Mouse (Mus musculus) MEL (cell line): ENCODE results near the gene Atxn7l3. TPM values are rescaled to one million over a fixed set of nuclear protein-coding genes. Genes with fewer than 3 reads are reported as not detected.

Experiments used
- DNase-seq: peaks from one replicate; pipeline ENCODE4 v3.0.0; 2011; ENCODE audit warnings: low read depth, low spot score
- H3K27ac ChIP-seq: 2 replicates; pipeline ENCODE4 v1.5.1; 2012; ENCODE audit warnings: low read depth, mild to moderate bottlenecking, control low read depth, low read length, moderate library complexity; ENCODE audit not compliant: control insufficient read depth
- H3K27me3 ChIP-seq, 2 experiments: fragments of 150-350 bp in 1 of 2; sonication (generic) in 1 of 2; 2 replicates each; pipeline ENCODE4 v1.6.1; 2012; ENCODE audit warnings: low read length in 2 of 2, mild to moderate bottlenecking in 2 of 2, improper control_type of control experiment in 1 of 2, moderate library complexity in 1 of 2; ENCODE audit not compliant: insufficient read depth in 2 of 2, control insufficient read depth in 1 of 2
- H3K36me3 ChIP-seq, 2 experiments: 2 replicates each; pipeline ENCODE4 v1.6.1; 2012 to 2014; ENCODE audit warnings: low read length in 2 of 2, improper control_type of control experiment in 1 of 2, inconsistent platforms in 1 of 2, mild to moderate bottlenecking in 1 of 2; ENCODE audit not compliant: insufficient read depth in 2 of 2, control insufficient read depth in 1 of 2
- H3K4me1 ChIP-seq, 2 experiments: fragments of 150-350 bp in 1 of 2; sonication (generic) in 1 of 2; 2 replicates each; pipeline ENCODE4 v1.6.1; 2012; ENCODE audit warnings: low read length in 2 of 2, improper control_type of control experiment in 1 of 2, mild to moderate bottlenecking in 1 of 2; ENCODE audit not compliant: insufficient read depth in 2 of 2, control insufficient read depth in 1 of 2
- H3K4me3 ChIP-seq, 2 experiments: fragments of 150-350 bp in 1 of 2; sonication (generic) in 1 of 2; 2 replicates each; pipeline ENCODE4 v1.5.1; 2012; ENCODE audit warnings: low read depth in 2 of 2, low read length in 2 of 2, mild to moderate bottlenecking in 2 of 2, moderate library complexity in 2 of 2, control low read depth in 1 of 2, improper control_type of control experiment in 1 of 2; ENCODE audit not compliant: control insufficient read depth in 1 of 2, insufficient read depth in 1 of 2
- H3K79me2 ChIP-seq: 2 replicates; pipeline ENCODE4 v1.6.1; 2012; ENCODE audit warnings: mild to moderate bottlenecking, low read length, moderate library complexity; ENCODE audit not compliant: control insufficient read depth, poor library complexity, insufficient read depth
- H3K9ac ChIP-seq: 2 replicates; pipeline ENCODE4 v1.6.1; 2012; ENCODE audit warnings: low read depth, mild to moderate bottlenecking, control low read depth, low read length, moderate library complexity; ENCODE audit not compliant: control insufficient read depth, poor library complexity, severe bottlenecking
- H3K9me3 ChIP-seq: fragments of 150-350 bp; sonication (generic); replicated peaks from 2 replicates; pipeline ENCODE4 v1.6.1; 2012; ENCODE audit warnings: mild to moderate bottlenecking, low read length, improper control_type of control experiment, moderate library complexity; ENCODE audit not compliant: insufficient read depth
- BHLHE40 ChIP-seq: IDR thresholded peaks from 2 replicates; pipeline ENCODE4 v1.6.1; 2012; ENCODE audit warnings: low read depth, mild to moderate bottlenecking, inconsistent platforms, low read length, improper control_type of control experiment, borderline replicate concordance
- CHD1 ChIP-seq: IDR thresholded peaks from 2 replicates; pipeline ENCODE4 v1.6.1; 2012; ENCODE audit warnings: low read depth, mild to moderate bottlenecking, inconsistent platforms, low read length, improper control_type of control experiment
- CHD2 ChIP-seq: IDR thresholded peaks from 2 replicates; pipeline ENCODE4 v1.6.1; 2011; ENCODE audit warnings: low read length, improper control_type of control experiment
- CTCF ChIP-seq, 3 experiments: IDR thresholded peaks in 2 of 3; conservative IDR thresholded peaks in 1 of 3; 2 replicates each; pipeline ENCODE4 v1.5.1; 2011 to 2012; ENCODE audit warnings: low read length in 3 of 3, low read depth in 2 of 3, mild to moderate bottlenecking in 2 of 3, improper control_type of control experiment in 1 of 3, inconsistent platforms in 1 of 3, mixed read lengths in 1 of 3, moderate library complexity in 1 of 3; ENCODE audit not compliant: control insufficient read depth in 1 of 3, insufficient read depth in 1 of 3, poor library complexity in 1 of 3, severe bottlenecking in 1 of 3
- E2F4 ChIP-seq: IDR thresholded peaks from 2 replicates; pipeline ENCODE4 v1.6.1; 2011; ENCODE audit warnings: low read depth, low read length, improper control_type of control experiment, borderline replicate concordance
- ELF1 ChIP-seq: IDR thresholded peaks from 2 replicates; pipeline ENCODE4 v1.6.1; 2014; ENCODE audit warnings: low read depth, mild to moderate bottlenecking, inconsistent platforms, low read length, improper control_type of control experiment, moderate library complexity
- EP300 ChIP-seq, 2 experiments: IDR thresholded peaks; 2 replicates each; pipeline ENCODE4 v1.6.1; 2011; ENCODE audit warnings: improper control_type of control experiment in 2 of 2, low read length in 2 of 2, low read depth in 1 of 2, mild to moderate bottlenecking in 1 of 2
- ETS1 ChIP-seq: IDR thresholded peaks from 2 replicates; pipeline ENCODE4 v1.6.1; 2012; ENCODE audit warnings: low read depth, mild to moderate bottlenecking, inconsistent platforms, low read length, improper control_type of control experiment, moderate library complexity
- GABPA ChIP-seq: IDR thresholded peaks from 2 replicates; pipeline ENCODE4 v1.6.1; 2012; ENCODE audit warnings: low read depth, mild to moderate bottlenecking, inconsistent platforms, low read length, improper control_type of control experiment, moderate library complexity
- GATA1 ChIP-seq: IDR thresholded peaks from 2 replicates; pipeline ENCODE4 v1.6.1; 2011; ENCODE audit warnings: low read depth, low read length, improper control_type of control experiment
- HCFC1 ChIP-seq: IDR thresholded peaks from 2 replicates; pipeline ENCODE4 v1.6.1; 2012; ENCODE audit warnings: low read depth, mild to moderate bottlenecking, inconsistent platforms, low read length, improper control_type of control experiment, moderate library complexity
- JUND ChIP-seq: IDR thresholded peaks from 2 replicates; pipeline ENCODE4 v1.6.1; 2011; ENCODE audit warnings: low read depth, mild to moderate bottlenecking, improper control_type of control experiment, low read length
- KAT2A ChIP-seq: conservative IDR thresholded peaks from 2 replicates; pipeline ENCODE4 v1.6.1; 2012; ENCODE audit warnings: low read depth, low read length, improper control_type of control experiment, inconsistent platforms
- MAFK ChIP-seq: IDR thresholded peaks from 2 replicates; pipeline ENCODE4 v1.6.1; 2011; ENCODE audit warnings: low read depth, mild to moderate bottlenecking, low read length, improper control_type of control experiment, borderline replicate concordance
- MAX ChIP-seq: IDR thresholded peaks from 2 replicates; pipeline ENCODE4 v1.6.1; 2011; ENCODE audit warnings: low read length, improper control_type of control experiment
- MAZ ChIP-seq: IDR thresholded peaks from 2 replicates; pipeline ENCODE4 v1.6.1; 2012; ENCODE audit warnings: low read depth, mild to moderate bottlenecking, inconsistent platforms, low read length, improper control_type of control experiment
- MEF2A ChIP-seq: IDR thresholded peaks from 2 replicates; pipeline ENCODE4 v1.6.1; 2014; ENCODE audit warnings: low read depth, mild to moderate bottlenecking, inconsistent platforms, low read length, improper control_type of control experiment; ENCODE audit not compliant: poor library complexity, insufficient replicate concordance, severe bottlenecking; ENCODE audit errors: extremely low read depth
- MYB ChIP-seq: IDR thresholded peaks from 2 replicates; pipeline ENCODE4 v1.6.1; 2011; ENCODE audit warnings: mild to moderate bottlenecking, low read depth, low read length, improper control_type of control experiment
- NELFE ChIP-seq: IDR thresholded peaks from 2 replicates; pipeline ENCODE4 v1.6.1; 2011; ENCODE audit warnings: low read depth, low read length, improper control_type of control experiment
- POLR2AphosphoS2 ChIP-seq: IDR thresholded peaks from 2 replicates; pipeline ENCODE4 v1.6.1; 2011; ENCODE audit warnings: low read length, improper control_type of control experiment
- RAD21 ChIP-seq: IDR thresholded peaks from 2 replicates; pipeline ENCODE4 v1.6.1; 2011; ENCODE audit warnings: mild to moderate bottlenecking, low read depth, low read length, improper control_type of control experiment
- RCOR1 ChIP-seq: IDR thresholded peaks from 2 replicates; pipeline ENCODE4 v1.6.1; 2012; ENCODE audit warnings: low read depth, mild to moderate bottlenecking, inconsistent platforms, low read length, improper control_type of control experiment
- SIN3A ChIP-seq: IDR thresholded peaks from 2 replicates; pipeline ENCODE4 v1.6.1; 2012; ENCODE audit warnings: low read length, improper control_type of control experiment, inconsistent platforms
- SMC3 ChIP-seq: IDR thresholded peaks from 2 replicates; pipeline ENCODE4 v1.6.1; 2011; ENCODE audit warnings: low read depth, low read length, improper control_type of control experiment
- TBP ChIP-seq: IDR thresholded peaks from 2 replicates; pipeline ENCODE4 v1.8.0; 2011; ENCODE audit warnings: low read depth, low read length, improper control_type of control experiment
- TCF12 ChIP-seq: IDR thresholded peaks from 2 replicates; pipeline ENCODE4 v1.6.1; 2014; ENCODE audit warnings: low read depth, mild to moderate bottlenecking, inconsistent platforms, low read length, improper control_type of control experiment, moderate library complexity
- UBTF ChIP-seq: IDR thresholded peaks from 2 replicates; pipeline ENCODE4 v1.6.1; 2012; ENCODE audit warnings: low read depth, mild to moderate bottlenecking, inconsistent platforms, low read length, improper control_type of control experiment, moderate library complexity, borderline replicate concordance; ENCODE audit not compliant: insufficient read depth
- USF1 ChIP-seq: IDR thresholded peaks from 2 replicates; pipeline ENCODE4 v1.6.1; 2014; ENCODE audit warnings: low read depth, mild to moderate bottlenecking, inconsistent platforms, low read length, improper control_type of control experiment, moderate library complexity
- USF2 ChIP-seq, 2 experiments: IDR thresholded peaks; 2 replicates each; pipeline ENCODE4 v1.6.1; 2011 to 2012; ENCODE audit warnings: improper control_type of control experiment in 2 of 2, low read length in 2 of 2, borderline replicate concordance in 1 of 2, inconsistent platforms in 1 of 2, low read depth in 1 of 2, mild to moderate bottlenecking in 1 of 2; ENCODE audit not compliant: insufficient read depth in 1 of 2
- ZC3H11A ChIP-seq: IDR thresholded peaks from 2 replicates; pipeline ENCODE4 v1.6.1; 2012; ENCODE audit warnings: low read depth, mild to moderate bottlenecking, inconsistent platforms, low read length, improper control_type of control experiment
- ZNF384 ChIP-seq: IDR thresholded peaks from 2 replicates; pipeline ENCODE4 v1.6.1; 2012; ENCODE audit warnings: low read depth, mild to moderate bottlenecking, inconsistent platforms, low read length, improper control_type of control experiment
- polyA plus RNA-seq, 2 experiments: library from polyadenylated mRNA; stranded (reverse) in 1 of 2; unstranded in 1 of 2; fragments of >175 nt in 1 of 2; fragments of >200 nt in 1 of 2; gene quantifications; 2 replicates each; pipeline versions ENCODE4 v1.2.1 to v1.2.4; 2012; ENCODE audit warnings: low replicate concordance in 2 of 2, low read depth in 1 of 2; ENCODE audit not compliant: insufficient read length in 2 of 2, insufficient read depth in 1 of 2, missing spikeins in 1 of 2
- total RNA-seq: library from RNA; depleted of rRNA; stranded (reverse); fragments of 300-350 nt; gene quantifications from 2 replicates; pipeline ENCODE4 v1.2.3, GENCODE M21; 2012

Atxn7l3 gene
- total and polyA plus RNA-seq, 3 experiments: 39.4 to 53.0 (median 46.7) TPM

GRCm38 (mm10) chr11:102308979-102309378 is 12.5 kb upstream of the Atxn7l3 start (continued):
- TF ChIP-seq HCFC1 (peak; percentile 84), EP300 (IDR thresholded peaks at IDR 0.05; ENCODE audit: low read depth in 1 of 2, low read length in 2 of 2) (0 out of 4 replicates have a peak, but pooled peaks of 1 of the 2 experiments have one; percentile 19), UBTF (0 out of 2 replicates have a peak, but pooled peaks have one; percentile 22), ZC3H11A (peak; percentile 39; the same call in 1 of the 2 replicates), CTCF (IDR thresholded peaks at IDR 0.05 in 2 of 3, conservative IDR thresholded peaks at IDR 0.05 in 1 of 3; ENCODE audit: control insufficient read depth in 1 of 3, insufficient read depth in 1 of 3, low read depth in 2 of 3, low read length in 3 of 3, poor library complexity in 1 of 3, severe bottlenecking in 1 of 3) (peak in 2 of 3 experiments; percentile 87 to 98), MAX (peak; percentile 95), GABPA (no peak), MYB (no peak), ELF1 (peak; percentile 91), CHD1 (no peak), BHLHE40 (no peak), SIN3A (peak; percentile 98), E2F4 (peak; percentile 61; the same call in 1 of the 2 replicates), CHD2 (no peak), GATA1 (no peak), MAFK (no peak), POLR2AphosphoS2 (peak; percentile 93), USF1 (0 out of 2 replicates have a peak, but pooled peaks have one; percentile 38), MAZ (peak; percentile 82), NELFE (peak; percentile 80), TBP (peak; percentile 71), RCOR1 (no peak), MEF2A (no peak), JUND (no peak)

- no peak for DNase-seq
- Histone ChIP-seq H3K4me3 (no peak overlapping the region), H3K9me3 (no peaks in the 10 kb centered on the region), H3K27me3 (no peaks in the 10 kb centered on the region), H3K36me3 (peaks cover 2 to 5% of the 10 kb centered on the region in 2 experiments; a peak in 3 of 4 replicates), H3K4me1 (peaks cover 0 to 7% of the 10 kb centered on the region in 2 experiments; a peak in 2 of 4 replicates), H3K27ac (no peak overlapping the region), H3K9ac (no peak overlapping the region), H3K79me2 (peaks cover under 1% of the 10 kb centered on the region; the same call in 1 of the 2 replicates)
- TF ChIP-seq ETS1 (no peak), JUND (no peak), USF2 (IDR thresholded peaks at IDR 0.05; ENCODE audit: borderline replicate concordance in 1 of 2, insufficient read depth in 1 of 2, low read depth in 1 of 2, low read length in 2 of 2) (no peak), BHLHE40 (no peak), POLR2AphosphoS2 (no peak), KAT2A (no peak), SMC3 (no peak), MAZ (no peak), TCF12 (no peak), MYB (no peak), ZNF384 (no peak), MAFK (no peak), ELF1 (no peak), RAD21 (no peak), CTCF (IDR thresholded peaks at IDR 0.05 in 2 of 3, conservative IDR thresholded peaks at IDR 0.05 in 1 of 3; ENCODE audit: control insufficient read depth in 1 of 3, insufficient read depth in 1 of 3, low read depth in 2 of 3, low read length in 3 of 3, poor library complexity in 1 of 3, severe bottlenecking in 1 of 3) (no peak), MAX (no peak), CHD2 (no peak), CHD1 (no peak)
Observed at GRCm38 (mm10) chr11:102308104-102308503, 11.7 kb upstream of the Atxn7l3 start.
